Mouse (Mus musculus) hindbrain, embryonic 12.5 days (tissue): ENCODE results near the gene Nrd1. TPM values are rescaled to one million over a fixed set of nuclear protein-coding genes. Genes with fewer than 3 reads are reported as not detected.

Experiments
- ATAC-seq: fragments of 200-750 bp; cut with Nextera tagmentation; 2 replicates; pipeline ENCODE4 v1.8.0; 2017; ENCODE audit warnings: moderate TSS enrichment; ENCODE audit not compliant: low FRiP score
- H3K27ac ChIP-seq: fragments of 300-500 bp; sonication (generic); 2 replicates; pipeline ENCODE4 v1.5.1; 2016; ENCODE audit warnings: mild to moderate bottlenecking
- H3K27me3 ChIP-seq: fragments of 300-500 bp; sonication (generic); 2 replicates; pipeline ENCODE4 v1.6.1; 2016; ENCODE audit warnings: mild to moderate bottlenecking
- H3K36me3 ChIP-seq: fragments of 300-500 bp; sonication (generic); 2 replicates; pipeline ENCODE4 v1.6.1; 2016; ENCODE audit warnings: mild to moderate bottlenecking
- H3K4me1 ChIP-seq: fragments of 300-500 bp; sonication (generic); 2 replicates; pipeline ENCODE4 v1.6.1; 2016
- H3K4me2 ChIP-seq: fragments of 300-500 bp; sonication (generic); replicated peaks from 2 replicates; pipeline ENCODE4 v1.6.1; 2016; ENCODE audit warnings: mild to moderate bottlenecking
- H3K4me3 ChIP-seq: fragments of 300-500 bp; sonication (generic); 2 replicates; pipeline ENCODE4 v1.5.1; 2016; ENCODE audit warnings: mild to moderate bottlenecking
- H3K9ac ChIP-seq: fragments of 300-500 bp; sonication (generic); 2 replicates; pipeline ENCODE4 v1.6.1; 2016; ENCODE audit warnings: mild to moderate bottlenecking, moderate library complexity
- H3K9me3 ChIP-seq: fragments of 300-500 bp; sonication (generic); replicated peaks from 2 replicates; pipeline ENCODE4 v1.6.1; 2016; ENCODE audit warnings: mild to moderate bottlenecking
- WGBS: fragments of 180-500 bp; shearing (Covaris S2); methylation state at CpG from one replicate; pipeline ENCODE4 v1.1.7; 2016; 5-methylcytosine and 5-hydroxymethylcytosine counted together
- polyA plus RNA-seq: library from polyadenylated mRNA; unstranded; fragments of >200 nt; fragmentation: Nextera tagmentation; extraction: Ambion mirVana; gene quantifications from 2 replicates; pipeline ENCODE4 v1.2.1, GENCODE M21; 2016

Nrd1 gene
- polyA plus RNA-seq, 1 experiment from 2014 or later: 113 TPM

- Histone ChIP-seq H3K36me3 (no peaks in the 10 kb centered on the region), H3K4me3 (no peak overlapping the region), H3K27me3 (no peaks in the 10 kb centered on the region), H3K4me2 (no peak overlapping the region), H3K9me3 (no peaks in the 10 kb centered on the region), H3K27ac (no peak overlapping the region), H3K4me1 (no peaks in the 10 kb centered on the region), H3K9ac (no peak overlapping the region)
- no peak for ATAC-seq
- WGBS: 91% methylated on average over 6 of the region's 6 CpGs
Observed at GRCm38 (mm10) chr4:108990571-108990970, 9.9 kb upstream of the Nrd1 start.

- no peak for ATAC-seq
- Histone ChIP-seq H3K9me3 (no peaks in the 10 kb centered on the region), H3K4me3 (no peak overlapping the region), H3K27me3 (no peaks in the 10 kb centered on the region), H3K27ac (no peak overlapping the region), H3K36me3 (no peaks in the 10 kb centered on the region), H3K4me1 (no peaks in the 10 kb centered on the region), H3K9ac (no peak overlapping the region), H3K4me2 (no peak overlapping the region)
Observed at GRCm38 (mm10) chr4:108991811-108992210, 8.6 kb upstream of the Nrd1 start.

GRCm38 (mm10) chr4:108992978-108993377 lies 7.5 kb upstream of the Nrd1 start:
- H3K9me3 ChIP-seq: no peaks in the 10 kb centered on the region
- WGBS: 56% methylated on average over 2 of the region's 2 CpGs
- no peak overlapping the region for H3K27ac ChIP-seq
- H3K4me1 ChIP-seq: no peaks in the 10 kb centered on the region
- H3K4me2 ChIP-seq: no peak overlapping the region
- H3K36me3 ChIP-seq: no peaks in the 10 kb centered on the region
- no peaks in the 10 kb centered on the region for H3K27me3 ChIP-seq
- no peak overlapping the region for H3K4me3 ChIP-seq
- no peak for ATAC-seq
- no peak overlapping the region for H3K9ac ChIP-seq

- Histone ChIP-seq H3K9me3 (no peaks in the 10 kb centered on the region), H3K4me3 (peak overlapping the region; percentile 90), H3K4me1 (peaks cover 17% of the 10 kb centered on the region), H3K27me3 (no peaks in the 10 kb centered on the region), H3K4me2 (peak overlapping the region; percentile 91), H3K36me3 (peaks cover 9% of the 10 kb centered on the region), H3K9ac (peak overlapping the region; percentile 87), H3K27ac (peak overlapping the region; percentile 86)
- ATAC-seq: no peak; the same call in 1 of the 2 replicates
- WGBS: under 1% methylated on average over 18 of the region's 18 CpGs
Observed at GRCm38 (mm10) chr4:109000961-109001360, 506 bp downstream of the Nrd1 start.

GRCm38 (mm10) chr4:109008046-109008445 lies 7.6 kb downstream of the Nrd1 start:
- Histone ChIP-seq H3K27ac (no peak overlapping the region), H3K36me3 (peaks cover 12% of the 10 kb centered on the region), H3K4me3 (no peak overlapping the region), H3K9ac (no peak overlapping the region), H3K4me1 (peaks cover 2% of the 10 kb centered on the region; the same call in 1 of the 2 replicates), H3K9me3 (no peaks in the 10 kb centered on the region), H3K27me3 (no peaks in the 10 kb centered on the region), H3K4me2 (no peak overlapping the region)
- no peak for ATAC-seq
- WGBS: 93% methylated on average over 1 of the region's 1 CpGs

GRCm38 (mm10) chr4:109014091-109014490 lies 13.6 kb downstream of the Nrd1 start:
- Histone ChIP-seq H3K9me3 (no peaks in the 10 kb centered on the region), H3K36me3 (peaks cover 20% of the 10 kb centered on the region), H3K9ac (no peak overlapping the region), H3K4me1 (no peaks in the 10 kb centered on the region), H3K4me2 (no peak overlapping the region), H3K4me3 (no peak overlapping the region), H3K27ac (no peak overlapping the region), H3K27me3 (no peaks in the 10 kb centered on the region)
- no peak for ATAC-seq
- 95% methylated on average over 4 of the region's 4 CpGs for WGBS

- H3K9me3 ChIP-seq: no peaks in the 10 kb centered on the region
- no peak for ATAC-seq
- H3K36me3 ChIP-seq: peaks cover 24% of the 10 kb centered on the region
- H3K27ac ChIP-seq: no peak overlapping the region
- H3K4me1 ChIP-seq: no peaks in the 10 kb centered on the region
- no peaks in the 10 kb centered on the region for H3K27me3 ChIP-seq
- no peak overlapping the region for H3K4me3 ChIP-seq
- H3K4me2 ChIP-seq: no peak overlapping the region
- H3K9ac ChIP-seq: no peak overlapping the region
- WGBS: 62% methylated on average over 7 of the region's 7 CpGs
Observed at GRCm38 (mm10) chr4:109017441-109017840, 17.0 kb downstream of the Nrd1 start.

GRCm38 (mm10) chr4:109019301-109019700 lies 18.8 kb downstream of the Nrd1 start:
- Histone ChIP-seq H3K9ac (no peak overlapping the region), H3K27ac (no peak overlapping the region), H3K9me3 (no peaks in the 10 kb centered on the region), H3K4me3 (no peak overlapping the region), H3K4me1 (no peaks in the 10 kb centered on the region), H3K27me3 (no peaks in the 10 kb centered on the region), H3K36me3 (peaks cover 24% of the 10 kb centered on the region), H3K4me2 (no peak overlapping the region)
- ATAC-seq: no peak
- 73% methylated on average over 4 of the region's 4 CpGs for WGBS

- Histone ChIP-seq H3K4me1 (no peaks in the 10 kb centered on the region), H3K9me3 (no peaks in the 10 kb centered on the region), H3K4me2 (no peak overlapping the region), H3K27me3 (no peaks in the 10 kb centered on the region), H3K36me3 (peaks cover 31% of the 10 kb centered on the region), H3K9ac (no peak overlapping the region), H3K27ac (no peak overlapping the region), H3K4me3 (no peak overlapping the region)
- ATAC-seq: no peak
- WGBS: 83% methylated on average over 1 of the region's 1 CpGs
Observed at GRCm38 (mm10) chr4:109021976-109022375, 21.5 kb downstream of the Nrd1 start.

GRCm38 (mm10) chr4:109025061-109025460 lies 24.6 kb downstream of the Nrd1 start:
- Histone ChIP-seq H3K9me3 (no peaks in the 10 kb centered on the region), H3K4me3 (no peak overlapping the region), H3K27me3 (no peaks in the 10 kb centered on the region), H3K4me2 (no peak overlapping the region), H3K36me3 (peaks cover 36% of the 10 kb centered on the region), H3K27ac (no peak overlapping the region), H3K4me1 (no peaks in the 10 kb centered on the region), H3K9ac (no peak overlapping the region)
- no peak for ATAC-seq
- 71% methylated on average over 3 of the region's 3 CpGs for WGBS

GRCm38 (mm10) chr4:109026543-109026942 lies 26.1 kb downstream of the Nrd1 start:
- no peaks in the 10 kb centered on the region for H3K9me3 ChIP-seq
- no peak for ATAC-seq
- H3K27me3 ChIP-seq: no peaks in the 10 kb centered on the region
- H3K4me1 ChIP-seq: no peaks in the 10 kb centered on the region
- no peak overlapping the region for H3K9ac ChIP-seq
- H3K4me2 ChIP-seq: no peak overlapping the region
- H3K27ac ChIP-seq: no peak overlapping the region
- H3K4me3 ChIP-seq: no peak overlapping the region
- WGBS: 60% methylated on average over 3 of the region's 3 CpGs
- H3K36me3 ChIP-seq: peaks cover 46% of the 10 kb centered on the region

- no peak overlapping the region for H3K9ac ChIP-seq
- no peaks in the 10 kb centered on the region for H3K9me3 ChIP-seq
- ATAC-seq: no peak
- no peaks in the 10 kb centered on the region for H3K4me1 ChIP-seq
- H3K4me2 ChIP-seq: no peak overlapping the region
- no peak overlapping the region for H3K4me3 ChIP-seq
- no peak overlapping the region for H3K27ac ChIP-seq
- peaks cover 56% of the 10 kb centered on the region for H3K36me3 ChIP-seq
- no peaks in the 10 kb centered on the region for H3K27me3 ChIP-seq
- WGBS: 96% methylated on average over 2 of the region's 2 CpGs
Observed at GRCm38 (mm10) chr4:109029857-109030256, 29.4 kb downstream of the Nrd1 start.

GRCm38 (mm10) chr4:109030266-109030665 lies 29.8 kb downstream of the Nrd1 start:
- Histone ChIP-seq H3K36me3 (peaks cover 54% of the 10 kb centered on the region), H3K27me3 (no peaks in the 10 kb centered on the region), H3K9ac (no peak overlapping the region), H3K27ac (no peak overlapping the region), H3K4me2 (no peak overlapping the region), H3K4me3 (no peak overlapping the region), H3K4me1 (no peaks in the 10 kb centered on the region), H3K9me3 (no peaks in the 10 kb centered on the region)
- ATAC-seq: no peak
- 95% methylated on average over 2 of the region's 2 CpGs for WGBS
